Mouse (Mus musculus): ENCODE data around the gene Tmem213.

DNA sequence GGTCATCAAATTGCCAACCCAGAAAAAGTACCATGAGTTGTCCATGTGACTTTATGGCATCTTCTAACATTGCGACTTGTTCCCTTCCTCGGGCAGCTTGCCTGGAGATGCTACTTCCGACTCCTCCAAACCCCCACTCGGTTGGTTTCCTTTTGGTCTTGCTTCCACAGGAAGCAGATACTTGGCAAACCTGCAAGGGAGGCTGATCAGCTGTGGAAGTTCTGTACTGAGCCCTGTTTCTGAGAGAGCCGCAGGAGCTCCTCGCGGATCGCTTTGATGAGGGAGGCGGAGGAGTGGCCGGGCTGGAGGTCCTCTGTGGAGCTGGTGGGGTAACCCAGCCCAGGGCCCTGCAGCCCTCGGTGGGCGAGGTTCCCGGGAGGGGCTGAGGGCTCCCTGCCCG lies 19.1 kb downstream of the Tmem213 start:
- TF ChIP-seq EP300 (IDR thresholded peaks at IDR 0.05; ENCODE audit: low read depth in 1 of 2, low read length in 2 of 2) (no peak), E2F4 (IDR thresholded peaks at IDR 0.05; ENCODE audit: borderline replicate concordance, low read depth, low read length) (no peak), ETS1 (IDR thresholded peaks at IDR 0.05; ENCODE audit: low read depth, low read length) (no peak), POLR2AphosphoS2 (IDR thresholded peaks at IDR 0.05; ENCODE audit: low read length) (no peak), CTCF (IDR thresholded peaks at IDR 0.05 in 2 of 3, conservative IDR thresholded peaks at IDR 0.05 in 1 of 3; ENCODE audit: control insufficient read depth in 1 of 3, insufficient read depth in 1 of 3, low read depth in 2 of 3, low read length in 3 of 3, poor library complexity in 1 of 3, severe bottlenecking in 1 of 3) (no peak)

All from MEL (cell line).